Mouse (Mus musculus) intestine, embryonic 16.5 days (tissue): ENCODE results near the gene Optc. TPM values are rescaled to one million over a fixed set of nuclear protein-coding genes. Genes with fewer than 3 reads are reported as not detected.
A peak's percentile ranks its signal among the peaks of the same experiment; 100 is the strongest.

Source experiments
- ATAC-seq: fragments of 200-750 bp; cut with Nextera tagmentation; 2 replicates; pipeline ENCODE4 v1.8.0; 2017; ENCODE audit warnings: moderate TSS enrichment, moderate library complexity
- H3K27ac ChIP-seq: fragments of 300-500 bp; sonication (generic); 2 replicates; pipeline ENCODE4 v1.5.1; 2014; ENCODE audit warnings: mild to moderate bottlenecking, low read length
- H3K27me3 ChIP-seq: fragments of 300-500 bp; sonication (generic); replicated peaks from 2 replicates; pipeline ENCODE4 v1.6.1; 2014; ENCODE audit warnings: low read length, control low read depth, mixed read lengths; ENCODE audit not compliant: control insufficient read depth, insufficient read depth
- H3K36me3 ChIP-seq: fragments of 300-500 bp; sonication (generic); 2 replicates; pipeline ENCODE4 v1.6.1; 2014; ENCODE audit warnings: low read length, control low read depth; ENCODE audit not compliant: control insufficient read depth, insufficient read depth
- H3K4me1 ChIP-seq: fragments of 300-500 bp; sonication (generic); 2 replicates; pipeline ENCODE4 v1.6.1; 2014; ENCODE audit warnings: low read length, control low read depth, mixed read lengths; ENCODE audit not compliant: control insufficient read depth, insufficient read depth
- H3K4me2 ChIP-seq: fragments of 300-500 bp; sonication (generic); 2 replicates; pipeline ENCODE4 v1.6.1; 2014; ENCODE audit warnings: low read depth, low read length, control low read depth
- H3K4me3 ChIP-seq: fragments of 300-500 bp; sonication (generic); 2 replicates; pipeline ENCODE4 v1.5.1; 2014; ENCODE audit warnings: mild to moderate bottlenecking, low read length
- H3K9ac ChIP-seq: fragments of 300-500 bp; sonication (generic); 2 replicates; pipeline ENCODE4 v1.6.1; 2014; ENCODE audit warnings: low read depth, low read length
- H3K9me3 ChIP-seq: fragments of 300-500 bp; sonication (generic); 2 replicates; pipeline ENCODE4 v1.6.1; 2016; ENCODE audit warnings: low read length, control low read depth; ENCODE audit not compliant: control insufficient read depth
- WGBS: fragments of 180-500 bp; shearing (Covaris S2); extraction: QIAGEN DNeasy Blood & Tissue Kit; methylation state at CpG from one replicate; pipeline ENCODE4 v1.1.7; 2014; 5-methylcytosine and 5-hydroxymethylcytosine counted together
- polyA plus RNA-seq: library from polyadenylated mRNA; unstranded; fragments of >200 nt; fragmentation: Nextera tagmentation; extraction: Ambion mirVana; gene quantifications from 2 replicates; pipeline ENCODE4 v1.2.1, GENCODE M21; 2015

Optc gene
- polyA plus RNA-seq, 1 experiment from 2014 or later = 1.1 TPM

DNA sequence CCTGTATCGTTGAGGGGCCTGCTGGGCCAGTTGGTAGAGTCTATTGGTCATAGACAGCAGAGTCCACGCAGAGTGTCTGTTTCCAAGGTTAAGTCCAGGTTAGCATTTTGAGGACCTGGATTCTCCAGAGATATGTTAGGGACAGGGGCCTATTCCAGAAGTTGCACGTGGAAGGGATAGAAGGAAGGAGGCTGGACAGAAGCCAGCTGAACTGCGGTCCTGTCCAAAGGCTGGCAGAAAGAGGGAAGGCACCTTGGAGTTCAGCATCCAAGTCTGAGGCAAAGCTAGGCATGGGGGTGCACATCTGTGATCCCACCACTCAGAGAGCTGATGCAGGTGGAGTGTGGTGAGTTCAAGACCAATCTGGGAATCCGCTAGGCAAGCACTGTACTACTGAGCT lies 50.6 kb downstream of the Optc start:
- Histone ChIP-seq H3K9me3 (no peaks in the 10 kb centered on the region), H3K4me3 (no peak overlapping the region), H3K27me3 (no peaks in the 10 kb centered on the region), H3K4me1 (peaks cover 14% of the 10 kb centered on the region; the same call in 1 of the 2 replicates), H3K27ac (no peak overlapping the region), H3K36me3 (no peaks in the 10 kb centered on the region), H3K4me2 (no peak overlapping the region), H3K9ac (no peak overlapping the region)
- no peak for ATAC-seq
- 87% methylated on average over 5 of the region's 5 CpGs for WGBS

DNA sequence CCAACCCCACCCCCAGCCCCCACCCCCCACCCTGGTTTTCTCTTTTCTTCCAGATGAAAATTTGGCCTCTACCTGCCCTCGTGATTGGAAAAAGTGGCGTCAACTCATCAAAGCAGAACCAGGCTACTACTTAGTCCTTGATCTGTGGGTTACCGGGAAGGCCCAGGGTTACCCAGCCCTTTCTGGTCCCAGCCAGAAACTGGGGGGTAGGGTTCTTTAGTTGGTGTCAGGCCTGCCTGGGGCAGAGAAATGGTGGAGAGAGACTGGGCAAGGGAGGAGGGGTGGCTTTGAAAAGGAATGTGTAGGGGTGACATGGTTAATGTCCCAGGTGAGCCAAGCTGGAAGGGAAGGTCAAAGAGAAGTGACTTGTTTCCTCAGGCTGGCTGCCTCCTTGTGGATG lies 51.1 kb downstream of the Optc start:
- no peaks in the 10 kb centered on the region for H3K27me3 ChIP-seq
- ATAC-seq = no peak
- no peak overlapping the region for H3K27ac ChIP-seq
- H3K9me3 ChIP-seq = no peaks in the 10 kb centered on the region
- no peak overlapping the region for H3K4me3 ChIP-seq
- H3K4me1 ChIP-seq = peaks cover 14% of the 10 kb centered on the region; the same call in 1 of the 2 replicates
- H3K36me3 ChIP-seq = no peaks in the 10 kb centered on the region
- WGBS = 81% methylated on average over 3 of the region's 3 CpGs
- no peak overlapping the region for H3K9ac ChIP-seq
- H3K4me2 ChIP-seq = no peak overlapping the region

DNA sequence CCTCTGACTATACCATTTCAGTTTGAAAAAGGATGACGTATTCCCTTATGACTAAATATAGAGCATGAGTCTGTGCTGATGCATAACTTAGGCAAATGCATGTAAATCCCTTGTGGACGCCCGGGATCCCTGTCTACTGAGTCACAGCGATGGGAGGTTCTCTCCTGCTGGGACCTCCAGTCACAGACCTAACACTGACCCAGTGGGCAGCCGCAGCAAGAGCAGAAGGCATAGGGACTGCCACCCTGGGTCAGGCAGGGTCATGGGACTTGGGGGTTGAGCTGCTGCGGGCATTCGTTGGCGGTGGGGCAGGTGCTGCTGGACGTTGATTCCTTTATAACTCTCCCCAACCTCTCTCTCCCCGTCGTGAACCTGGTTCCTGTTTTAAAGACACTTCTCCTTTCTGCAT lies 51.7 kb downstream of the Optc start:
- Histone ChIP-seq H3K27me3 (no peaks in the 10 kb centered on the region), H3K36me3 (no peaks in the 10 kb centered on the region), H3K4me2 (no peak overlapping the region), H3K4me3 (no peak overlapping the region), H3K27ac (no peak overlapping the region), H3K9ac (no peak overlapping the region), H3K4me1 (peaks cover 14% of the 10 kb centered on the region; the same call in 1 of the 2 replicates), H3K9me3 (no peaks in the 10 kb centered on the region)
- no peak for ATAC-seq
- 44% methylated on average over 11 of the region's 11 CpGs for WGBS

- peaks cover 14% of the 10 kb centered on the region; the same call in 1 of the 2 replicates for H3K4me1 ChIP-seq
- peak overlapping the region; percentile 26; the same call in 1 of the 2 replicates for H3K4me3 ChIP-seq
- peak overlapping the region; percentile 56; the same call in 1 of the 2 replicates for H3K4me2 ChIP-seq
- no peaks in the 10 kb centered on the region for H3K36me3 ChIP-seq
- ATAC-seq = peak; percentile 45; the same call in 1 of the 2 replicates
- no peak overlapping the region for H3K27ac ChIP-seq
- peak overlapping the region; percentile 1; the same call in 1 of the 2 replicates for H3K9ac ChIP-seq
- WGBS = 17% methylated on average over 15 of the region's 15 CpGs
- no peaks in the 10 kb centered on the region for H3K9me3 ChIP-seq
- H3K27me3 ChIP-seq = no peaks in the 10 kb centered on the region
Measured at GRCm38 (mm10) chr1:133855274-133856017, 52.4 kb downstream of the Optc start.

GRCm38 (mm10) chr1:133854421-133855273 lies 53.2 kb downstream of the Optc start:
- Histone ChIP-seq H3K4me2 (peak overlapping the region; percentile 56), H3K9ac (peak overlapping the region; percentile 1; the same call in 1 of the 2 replicates), H3K27me3 (no peaks in the 10 kb centered on the region), H3K4me3 (peak overlapping the region; percentile 26), H3K9me3 (no peaks in the 10 kb centered on the region), H3K4me1 (peaks cover 14% of the 10 kb centered on the region; the same call in 1 of the 2 replicates), H3K27ac (no peak overlapping the region), H3K36me3 (no peaks in the 10 kb centered on the region)
- 12% methylated on average over 17 of the region's 17 CpGs for WGBS
- peak; percentile 40; the same call in 1 of the 2 replicates for ATAC-seq

Other genes starting within 250 kb of the Optc start
- not detected in 2 replicates for gene Zbed6, start 247.1 kb downstream of the Optc start, polyA plus RNA-seq
- gene Gm38394, start 246.7 kb downstream of the Optc start, polyA plus RNA-seq = 3.2 TPM in 2 replicates
- 0.44 and 0.66 TPM in 2 replicates for gene Lax1, start 217.9 kb downstream of the Optc start, polyA plus RNA-seq
- 14.8 and 14.9 TPM in 2 replicates for gene Atp2b4, start 107.0 kb downstream of the Optc start, polyA plus RNA-seq
- 2.7 and 2.9 TPM in 2 replicates for gene Prelp, start 13.4 kb upstream of the Optc start, polyA plus RNA-seq
- 8.7 and 8.8 TPM in 2 replicates for gene Fmod, start 129.3 kb upstream of the Optc start, polyA plus RNA-seq
- 42.9 and 43.2 TPM in 2 replicates for gene Btg2, start 171.1 kb upstream of the Optc start, polyA plus RNA-seq
- not detected in 2 replicates for gene Chit1, start 203.2 kb upstream of the Optc start, polyA plus RNA-seq